Mouse (Mus musculus): ENCODE measurements at regions not wholly inside any gene's neighbourhood (a gene's known extent, or its start where the extent isn't known, plus 50 kb on each side); places are given as distances from the start of the nearest gene placed in this dataset.

GRCm38 (mm10) chr1:166807163-166807945, 125.7 kb upstream of the Fmo9 start:
- no peak for DNase-seq (ENCODE audit: low spot score in 2 of 2)

DNA sequence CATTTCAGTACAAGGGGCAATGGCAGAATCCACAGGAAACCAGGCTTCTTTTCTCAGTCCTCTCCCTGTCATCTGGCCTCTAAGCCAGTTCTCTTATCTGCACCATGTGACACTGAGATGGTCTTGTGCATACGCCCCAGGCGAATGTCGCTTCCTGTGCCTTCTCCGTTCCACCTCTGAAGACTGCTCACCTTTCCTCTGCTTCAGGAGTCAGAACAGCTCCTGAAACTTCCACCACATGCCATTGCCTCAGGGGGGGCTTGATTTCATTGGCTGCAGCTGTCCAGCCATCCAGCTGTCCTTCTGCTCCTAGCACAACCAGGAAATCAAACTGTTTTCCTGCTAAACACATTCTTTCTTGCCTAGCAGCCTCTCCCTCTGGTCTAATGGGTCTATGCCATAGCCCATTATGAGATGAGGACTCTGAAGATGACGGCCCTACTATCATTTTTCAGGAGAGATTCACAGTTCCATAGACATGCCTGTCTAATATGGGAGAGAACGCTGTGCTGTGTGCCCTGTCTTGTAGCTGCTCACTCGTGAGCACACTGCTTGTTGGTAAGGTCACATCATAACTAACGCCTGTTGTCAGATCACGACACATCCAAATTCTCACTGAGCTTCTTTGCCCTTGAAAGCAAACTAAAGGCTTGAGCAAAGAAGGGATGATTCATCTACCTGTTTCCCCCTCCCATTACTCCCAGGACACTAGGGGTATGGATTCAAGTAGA, 129.9 kb upstream of the Fmo9 start:
- DNase-seq (ENCODE audit: low spot score in 2 of 2): no peak

DNA sequence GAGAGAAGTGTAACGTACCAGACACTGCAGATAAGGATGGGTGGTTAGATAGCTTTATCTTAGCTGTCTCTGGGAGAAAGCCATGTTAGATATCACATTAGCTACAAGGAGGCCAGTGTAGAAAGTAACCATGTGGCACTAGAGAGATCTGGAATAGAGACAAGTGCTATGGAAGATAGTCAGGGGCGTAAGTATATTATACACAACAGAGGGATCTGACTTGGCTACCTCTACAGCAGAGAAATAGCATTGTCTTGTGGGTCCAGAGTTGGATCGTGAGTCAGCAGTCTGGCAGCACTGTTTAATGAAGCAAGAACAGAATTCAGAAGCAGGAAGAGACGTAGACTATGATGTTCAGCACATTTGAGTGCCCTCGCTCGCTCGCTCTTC, 130.4 kb upstream of the Fmo9 start:
- no peak for DNase-seq (ENCODE audit: low spot score in 2 of 2)

- DNase-seq (ENCODE audit: low spot score in 2 of 2): no peak
Measured at GRCm38 (mm10) chr1:166812920-166813439, 131.3 kb upstream of the Fmo9 start.

DNA sequence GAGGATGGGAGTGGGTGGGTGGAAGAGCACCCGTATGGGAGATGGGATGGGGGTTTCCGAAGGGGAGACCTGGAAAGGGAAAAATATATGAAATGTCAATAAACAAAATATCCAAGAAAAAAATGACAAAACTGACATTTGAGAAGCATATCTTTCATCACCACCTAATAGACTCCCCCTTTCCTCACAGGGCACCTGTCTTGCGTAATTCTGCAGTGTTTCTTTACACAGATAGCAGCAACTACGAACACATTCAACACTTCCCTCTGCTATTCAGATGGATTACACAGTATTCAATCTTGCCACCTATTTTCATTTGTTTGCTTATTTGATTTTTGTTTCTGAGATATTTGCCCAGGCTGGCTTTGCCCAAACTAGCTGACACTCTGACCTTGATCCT, 136.3 kb upstream of the Fmo9 start:
- no peak for DNase-seq (ENCODE audit: low spot score in 2 of 2)

DNA sequence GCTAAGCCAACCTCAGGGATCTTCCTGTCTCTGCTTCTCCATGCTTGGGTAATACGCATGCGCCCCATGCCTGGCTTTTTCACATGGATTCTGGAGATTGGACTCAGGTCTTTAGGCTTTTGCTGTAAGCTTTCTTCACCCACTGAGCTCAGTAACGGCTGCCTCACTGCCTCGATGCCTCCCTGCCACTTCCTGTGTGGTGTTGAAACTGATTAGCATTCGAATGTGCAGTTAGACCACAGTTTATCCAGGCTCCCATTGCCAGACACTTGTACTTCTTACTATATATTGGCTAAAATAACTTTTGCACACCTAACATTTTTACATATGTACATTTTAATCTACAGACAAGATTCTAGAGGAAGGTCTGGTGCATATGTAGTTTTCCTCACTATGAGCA, 137.0 kb upstream of the Fmo9 start:
- DNase-seq (ENCODE audit: low spot score in 2 of 2): no peak

DNA sequence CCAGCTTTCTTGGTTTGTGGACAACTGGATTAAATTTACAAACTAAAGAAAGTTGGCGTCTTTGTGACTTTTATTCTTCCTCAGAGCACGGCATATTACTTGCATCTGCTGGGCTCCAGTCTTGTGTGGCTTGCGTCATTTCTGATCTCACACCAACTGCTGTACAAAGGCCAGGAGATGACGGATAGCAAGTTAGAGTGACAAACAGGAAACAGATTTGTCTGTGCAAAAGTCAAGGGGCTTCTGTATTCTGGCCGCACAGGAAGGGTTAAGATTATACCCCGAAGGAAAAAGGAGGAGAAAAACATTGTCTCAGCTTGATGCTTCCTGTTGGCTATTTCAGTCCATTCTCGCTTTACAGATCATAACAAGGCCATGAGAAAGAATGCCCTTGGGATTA, 137.8 kb upstream of the Fmo9 start:
- DNase-seq (ENCODE audit: low spot score in 2 of 2): no peak

GRCm38 (mm10) chr1:166820050-166820449, 138.4 kb upstream of the Fmo9 start:
- DNase-seq (ENCODE audit: low spot score in 2 of 2): no peak

- no peak for DNase-seq (ENCODE audit: low spot score in 2 of 2)
Measured at GRCm38 (mm10) chr1:166821146-166821545, 139.5 kb upstream of the Fmo9 start.

GRCm38 (mm10) chr1:166837299-166837698, 155.7 kb upstream of the Fmo9 start:
- no peak for DNase-seq (ENCODE audit: low spot score in 2 of 2)

DNA sequence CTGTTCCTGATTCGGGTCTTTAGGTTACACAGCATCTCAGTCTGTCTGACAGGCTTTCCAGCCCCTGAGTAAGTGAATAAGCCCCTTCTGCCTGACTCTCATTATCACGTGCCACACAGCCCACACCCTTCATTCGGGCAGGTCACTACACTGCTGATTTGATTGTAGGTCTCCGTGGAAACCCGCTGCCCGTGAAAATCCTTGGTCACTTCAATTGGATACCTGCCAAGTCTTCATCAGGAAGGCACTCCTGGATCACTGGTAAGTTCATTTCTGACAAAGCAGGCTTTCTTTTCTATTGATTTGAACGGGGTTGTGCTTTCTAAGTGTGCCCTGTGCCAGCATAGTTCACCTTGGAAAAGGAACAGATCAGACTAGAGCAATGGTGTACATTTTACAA, 158.2 kb upstream of the Fmo9 start:
- no peak for DNase-seq (ENCODE audit: low spot score in 2 of 2)

DNA sequence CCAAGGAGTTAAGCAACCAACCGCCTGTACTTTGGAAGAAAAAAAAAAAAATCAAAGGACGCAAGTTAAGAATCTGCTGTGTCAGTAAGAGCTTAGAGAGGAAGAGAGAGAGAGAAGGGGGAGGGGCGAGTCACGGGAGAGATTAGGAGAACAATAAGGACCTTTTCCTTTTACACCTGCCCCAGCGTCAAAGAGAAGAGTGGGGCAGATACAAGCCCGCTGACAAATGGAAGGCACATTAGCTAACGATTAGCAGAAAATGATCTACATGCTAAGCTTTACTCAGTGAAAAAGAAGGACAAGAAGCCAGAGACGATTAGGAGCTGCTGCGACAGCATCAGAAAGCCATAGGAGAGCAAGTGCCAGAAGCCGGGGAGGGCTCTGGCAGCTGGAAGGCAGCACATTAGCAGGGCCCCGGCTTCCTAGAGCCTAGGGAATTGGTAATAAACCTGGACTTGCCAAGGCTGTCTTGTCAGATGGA, 157.8 kb upstream of the Fam78b start:
- DNase-seq (ENCODE audit: low spot score in 2 of 2): no peak

DNA sequence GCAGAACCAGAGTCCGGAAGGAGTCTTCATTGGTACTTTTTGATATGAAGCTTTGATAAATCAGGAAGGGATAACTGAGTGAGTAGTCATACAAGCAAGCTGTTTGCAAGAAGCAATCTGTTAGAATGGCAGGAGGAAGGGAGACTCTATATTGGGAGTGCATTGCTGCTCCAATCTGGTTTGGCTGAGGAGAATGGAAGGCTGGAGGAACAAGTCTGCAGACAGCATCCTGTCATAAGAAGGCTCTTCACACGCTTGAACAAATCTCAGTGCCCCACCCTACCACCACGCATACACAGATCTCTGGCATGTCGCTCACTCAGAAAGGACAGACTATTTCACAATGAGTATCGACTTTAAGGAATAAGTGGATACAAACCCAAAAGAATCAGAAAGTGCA, 154.7 kb upstream of the Fam78b start:
- DNase-seq (ENCODE audit: low spot score in 2 of 2): no peak

GRCm38 (mm10) chr1:166847233-166847632, 154.0 kb upstream of the Fam78b start:
- DNase-seq (ENCODE audit: low spot score in 2 of 2): no peak

- no peak for DNase-seq (ENCODE audit: low spot score in 2 of 2)
Measured at GRCm38 (mm10) chr1:166848015-166848535, 153.1 kb upstream of the Fam78b start.

GRCm38 (mm10) chr1:166855988-166856387, 145.2 kb upstream of the Fam78b start:
- no peak for DNase-seq (ENCODE audit: low spot score in 2 of 2)

DNA sequence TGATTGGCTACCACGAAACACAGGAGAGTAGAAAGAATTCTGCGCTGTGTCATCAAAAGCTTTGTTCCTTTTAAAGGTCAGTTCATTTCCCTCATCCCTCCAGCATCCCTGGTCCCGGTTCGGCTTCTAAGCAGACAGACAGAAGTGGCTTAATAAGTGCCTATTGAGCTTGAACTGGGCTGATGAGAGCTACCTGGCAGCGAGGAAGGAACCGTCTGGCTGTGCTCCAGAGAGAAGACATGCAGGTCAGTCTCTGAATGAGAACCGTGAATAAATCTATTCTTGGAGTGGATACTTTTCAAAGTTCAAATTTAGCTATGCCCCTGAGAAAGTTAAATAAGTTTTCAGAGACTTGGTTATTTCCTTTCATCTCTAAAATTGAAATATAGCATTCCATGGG, 135.0 kb upstream of the Fam78b start:
- DNase-seq (ENCODE audit: low spot score in 2 of 2): no peak

- no peak for DNase-seq (ENCODE audit: low spot score in 2 of 2)
Measured at GRCm38 (mm10) chr1:166871258-166871657, 130.0 kb upstream of the Fam78b start.

- no peak for DNase-seq (ENCODE audit: low spot score in 2 of 2)
Measured at GRCm38 (mm10) chr1:166876452-166876851, 124.8 kb upstream of the Fam78b start.

- no peak for DNase-seq (ENCODE audit: low spot score in 2 of 2)
Measured at GRCm38 (mm10) chr1:166883215-166883614, 118.0 kb upstream of the Fam78b start.

- no peak for DNase-seq (ENCODE audit: low spot score in 2 of 2)
Measured at GRCm38 (mm10) chr1:166895945-166896344, 105.3 kb upstream of the Fam78b start.

- peak in 1 of 2 experiments; percentile 5 for DNase-seq (ENCODE audit: low spot score in 2 of 2)
Measured at GRCm38 (mm10) chr1:166898741-166899140, 102.5 kb upstream of the Fam78b start.

GRCm38 (mm10) chr1:166899238-166899637, 102.0 kb upstream of the Fam78b start:
- no peak for DNase-seq (ENCODE audit: low spot score in 2 of 2)

Data from left cerebral cortex, adult 9 months (tissue).